Mouse (Mus musculus): Measurements from ENCODE around the gene Tut4.
A peak's percentile ranks its signal among the peaks of the same experiment; 100 is the strongest.

Tut4 gene

DNA sequence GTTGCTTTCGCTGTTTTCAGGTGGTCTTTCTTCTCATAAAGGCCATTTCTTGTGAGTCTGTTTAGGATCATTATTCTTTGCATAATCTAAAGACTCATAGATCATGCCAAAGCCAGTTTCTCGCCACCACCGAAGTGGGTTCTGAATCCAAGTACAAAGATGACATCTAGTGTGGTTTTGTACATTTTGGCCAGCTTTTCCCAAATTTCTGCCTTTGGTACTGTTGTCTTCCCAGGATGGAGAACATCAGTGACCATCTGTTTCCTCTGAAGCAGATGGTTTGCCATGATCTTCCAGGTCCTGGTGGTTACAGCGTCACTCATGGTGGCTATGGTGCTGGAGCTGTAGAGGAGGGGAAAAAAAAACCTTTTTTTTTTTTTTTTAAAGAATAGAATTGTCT, 25.0 kb downstream of the Tut4 start:
- no peak for DNase-seq (ENCODE audit: inconsistent age in 2 of 2, low spot score in 1 of 2)

DNA sequence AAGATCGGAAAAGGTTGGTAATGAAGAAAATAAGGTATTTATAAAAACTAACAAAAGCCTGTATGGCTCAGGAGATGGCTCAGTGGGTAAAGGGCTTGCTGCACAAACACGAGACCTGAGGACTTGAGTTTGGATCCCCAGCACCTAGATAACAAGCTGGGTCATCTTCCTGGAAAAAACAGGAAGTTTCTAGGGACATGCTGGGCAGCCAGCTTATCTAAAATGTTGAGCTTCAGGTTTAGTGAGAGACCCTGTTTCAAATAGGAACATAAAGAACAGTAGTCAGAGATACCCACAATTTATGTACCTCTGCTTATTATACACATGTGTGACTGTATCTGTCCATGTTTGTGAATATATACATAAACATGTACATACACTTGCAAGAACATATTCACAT, 43.8 kb downstream of the Tut4 start:
- no peak for DNase-seq (ENCODE audit: inconsistent age in 2 of 2, low spot score in 1 of 2)

GRCm38 (mm10) chr4:108539701-108540100, 80.5 kb downstream of the Tut4 start:
- no peak for DNase-seq (ENCODE audit: inconsistent age in 2 of 2, low spot score in 1 of 2)

- DNase-seq (ENCODE audit: inconsistent age in 2 of 2, low spot score in 1 of 2): no peak
These were observed 105.8 kb downstream of the Tut4 start for GRCm38 (mm10) chr4:108565026-108565425.

- DNase-seq (ENCODE audit: inconsistent age in 2 of 2, low spot score in 1 of 2): no peak
These were observed 113.4 kb downstream of the Tut4 start for GRCm38 (mm10) chr4:108572644-108573043.

- DNase-seq (ENCODE audit: inconsistent age in 2 of 2, low spot score in 1 of 2): peak; percentile 97 to 99
These were observed 119.9 kb downstream of the Tut4 start, which contains the start of the genes Prpf38a and Orc1 for GRCm38 (mm10) chr4:108578840-108579742. Prpf38a (minus strand) TSS chr4:108579336. Orc1 (plus strand) TSS chr4:108579423.

- no peak for DNase-seq (ENCODE audit: inconsistent age in 2 of 2, low spot score in 1 of 2)
These were observed 120.7 kb downstream of the Tut4 start for GRCm38 (mm10) chr4:108579743-108580411.

GRCm38 (mm10) chr4:108593376-108593775, 134.2 kb downstream of the Tut4 start:
- no peak for DNase-seq (ENCODE audit: inconsistent age in 2 of 2, low spot score in 1 of 2)

- no peak for DNase-seq (ENCODE audit: inconsistent age in 2 of 2, low spot score in 1 of 2)
These were observed 136.6 kb downstream of the Tut4 start for GRCm38 (mm10) chr4:108595785-108596184.

DNA sequence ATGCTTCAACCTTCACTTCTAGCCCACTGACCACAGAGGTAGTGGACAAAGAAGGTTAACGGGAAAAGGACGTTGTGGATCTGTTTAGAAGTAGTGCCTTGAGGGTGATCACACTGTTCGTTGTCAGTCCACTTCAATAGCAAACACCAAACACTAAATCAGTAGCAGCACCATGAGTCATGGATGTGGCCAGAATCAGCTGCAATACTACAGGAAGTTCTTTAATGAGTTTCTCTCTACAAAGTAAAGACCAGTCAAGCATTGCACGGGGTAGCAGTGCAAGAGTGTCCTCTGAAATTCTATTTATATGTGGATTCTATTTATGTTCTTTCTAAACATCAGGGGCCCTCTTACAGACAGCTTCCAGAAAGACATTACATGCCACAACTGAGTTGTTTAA, 139.1 kb downstream of the Tut4 start:
- no peak for DNase-seq (ENCODE audit: inconsistent age in 2 of 2, low spot score in 1 of 2)

DNA sequence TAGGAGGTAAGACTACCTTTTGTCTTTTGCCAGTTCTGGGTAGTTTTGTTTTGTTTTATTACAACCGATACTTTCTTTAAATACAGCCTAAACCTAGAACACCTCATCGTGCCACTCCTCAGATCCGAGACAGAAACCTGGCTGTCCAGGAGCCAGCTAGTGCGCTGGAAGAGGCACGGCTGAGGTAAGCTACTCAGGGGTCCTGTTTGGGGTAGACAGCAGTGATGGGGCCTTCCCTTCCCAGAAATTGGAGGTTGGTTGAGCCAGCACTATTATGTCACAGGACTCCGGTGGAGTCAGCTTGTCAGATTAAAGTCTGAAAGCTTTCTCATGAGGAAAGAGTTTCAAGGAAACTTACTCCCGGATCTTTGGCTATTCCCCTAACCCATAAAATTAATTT, 142.6 kb downstream of the Tut4 start:
- DNase-seq (ENCODE audit: inconsistent age in 2 of 2, low spot score in 1 of 2): no peak

GRCm38 (mm10) chr4:108608651-108609050, 149.4 kb downstream of the Tut4 start:
- DNase-seq (ENCODE audit: inconsistent age in 2 of 2, low spot score in 1 of 2): peak in 1 of 2 experiments; percentile 70

All from adrenal gland, adult (tissue).